Mouse (Mus musculus) lung, postnatal 4 days (tissue): Measurements from ENCODE around the gene Cd7.
"Not testable (repeated sequence)": the region's sequence is repeated elsewhere in the genome, so short reads cannot be mapped to it uniquely, and the experiment has no call there.

Experiments used
- DNase-seq, 2 experiments: peaks; one replicate each; pipeline ENCODE4 v3.0.0; 2021

The Cd7 gene

GRCm38 (mm10) chr11:121039302-121039701 is at the start of gene Cd7:
Gene Cd7, minus strand, starts transcription at chr11:121039418.
- DNase-seq: peak in 1 of 2 experiments; percentile 9

DNA sequence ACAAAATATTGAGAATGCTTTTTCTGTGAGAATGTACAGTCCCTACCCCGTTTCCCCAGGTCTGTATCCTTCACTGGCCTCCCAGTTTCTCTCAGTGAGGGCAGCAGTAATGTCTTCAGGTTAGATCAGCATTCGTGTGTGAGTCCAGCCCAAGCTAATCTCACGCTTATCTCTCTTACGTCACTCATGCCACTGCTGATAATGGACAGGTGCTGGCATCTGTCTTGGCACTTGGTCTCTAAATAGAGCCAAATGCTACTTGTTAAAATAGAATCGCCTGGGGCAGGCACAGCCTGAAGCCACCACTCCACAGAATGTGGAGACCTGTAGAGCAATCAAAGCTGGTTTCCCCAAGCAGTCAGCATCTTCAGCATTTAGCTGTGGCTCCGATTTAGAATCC is 49.8 kb upstream of the Cd7 start:
- DNase-seq: no peak

DNA sequence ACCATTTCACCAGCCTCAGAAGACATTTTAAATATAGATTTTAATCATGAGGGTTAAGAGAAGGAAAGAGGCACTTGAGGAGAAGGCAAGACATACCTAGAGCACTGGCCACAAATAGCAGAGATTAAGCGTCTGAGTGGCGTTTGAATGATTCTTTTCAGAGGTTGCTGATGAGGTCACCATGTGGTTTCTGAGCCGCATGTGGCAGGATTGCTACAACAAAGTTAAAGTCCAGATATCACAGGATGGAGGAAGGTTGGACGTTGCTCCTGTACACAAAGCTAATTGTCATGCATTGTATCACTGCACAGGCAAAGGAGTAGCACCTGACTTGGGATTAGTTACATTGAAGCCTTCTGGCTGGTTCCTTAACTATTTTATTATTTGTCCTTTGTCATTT is 47.1 kb upstream of the Cd7 start:
- no peak for DNase-seq

GRCm38 (mm10) chr11:121085181-121085580 is 46.0 kb upstream of the Cd7 start:
- DNase-seq: no peak

GRCm38 (mm10) chr11:121082857-121083500 is 43.8 kb upstream of the Cd7 start:
- DNase-seq: peak in 1 of 2 experiments; percentile 30

- DNase-seq: no peak
These were observed 43.0 kb upstream of the Cd7 start for GRCm38 (mm10) chr11:121082250-121082649.

GRCm38 (mm10) chr11:121081120-121081519 is 41.9 kb upstream of the Cd7 start, which contains the start of gene Sectm1a:
Gene Sectm1a, minus strand, starts transcription at chr11:121081220.
- DNase-seq: no peak

GRCm38 (mm10) chr11:121080330-121080729 is 41.1 kb upstream of the Cd7 start:
- DNase-seq: no peak

DNA sequence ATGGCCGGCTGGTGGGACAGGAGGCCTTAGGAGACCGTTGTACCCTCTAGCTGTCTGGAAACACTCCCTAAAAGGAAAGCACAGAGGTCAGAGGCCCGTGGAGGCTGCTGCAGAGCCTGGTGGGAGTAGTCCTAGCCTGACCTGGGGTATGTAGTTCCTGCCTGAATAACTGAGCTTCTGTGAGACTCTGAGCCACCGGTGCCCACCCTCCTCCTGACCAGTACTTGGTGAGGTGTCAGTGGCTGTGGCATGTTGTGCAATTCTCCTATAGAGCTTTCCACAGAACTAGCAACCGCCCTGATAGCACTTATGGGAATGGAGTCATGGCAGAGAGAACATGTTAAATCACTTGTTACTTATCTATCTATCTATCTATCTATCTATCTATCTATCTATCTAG is 36.4 kb upstream of the Cd7 start:
- no peak for DNase-seq

DNA sequence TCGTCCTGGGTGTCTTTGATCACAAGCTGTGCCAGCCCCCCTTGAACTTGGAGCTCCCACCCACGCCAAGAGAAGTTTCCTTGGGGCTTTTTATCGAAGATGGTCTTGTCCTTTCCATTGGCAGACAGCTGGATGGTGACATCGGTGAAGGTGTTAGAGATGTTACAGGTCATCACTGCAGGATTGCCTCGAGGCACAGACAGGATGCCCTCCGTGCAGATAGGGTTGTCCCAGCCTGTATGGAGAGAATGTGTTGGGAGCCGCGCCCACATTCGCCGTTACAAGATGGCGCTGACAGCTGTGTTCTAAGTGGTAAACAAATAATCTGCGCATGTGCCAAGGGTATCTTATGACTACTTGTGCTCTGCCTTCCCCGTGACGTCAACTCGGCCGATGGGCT is 30.4 kb upstream of the Cd7 start:
- DNase-seq: not testable (repeated sequence)

DNA sequence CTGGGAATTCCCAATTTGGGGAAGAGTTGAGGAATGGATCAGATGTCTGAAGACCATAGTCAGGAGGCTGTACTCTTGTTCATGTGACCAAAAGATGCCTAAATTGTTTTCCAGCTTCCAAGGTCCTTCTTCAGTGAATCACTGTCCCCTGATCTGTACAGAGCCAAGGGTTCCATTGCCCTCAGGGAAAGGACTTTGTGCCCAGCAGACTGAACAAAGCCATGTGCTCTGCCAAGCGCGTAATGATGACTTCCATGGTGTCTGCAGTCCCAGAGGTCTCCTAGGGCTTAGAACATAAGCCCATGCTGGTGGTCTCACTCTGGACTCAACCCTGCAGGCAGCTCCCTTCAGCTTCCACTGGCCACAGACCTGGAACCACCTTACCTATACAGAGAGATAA is 28.7 kb upstream of the Cd7 start:
- peak in 1 of 2 experiments; percentile 10 for DNase-seq

DNA sequence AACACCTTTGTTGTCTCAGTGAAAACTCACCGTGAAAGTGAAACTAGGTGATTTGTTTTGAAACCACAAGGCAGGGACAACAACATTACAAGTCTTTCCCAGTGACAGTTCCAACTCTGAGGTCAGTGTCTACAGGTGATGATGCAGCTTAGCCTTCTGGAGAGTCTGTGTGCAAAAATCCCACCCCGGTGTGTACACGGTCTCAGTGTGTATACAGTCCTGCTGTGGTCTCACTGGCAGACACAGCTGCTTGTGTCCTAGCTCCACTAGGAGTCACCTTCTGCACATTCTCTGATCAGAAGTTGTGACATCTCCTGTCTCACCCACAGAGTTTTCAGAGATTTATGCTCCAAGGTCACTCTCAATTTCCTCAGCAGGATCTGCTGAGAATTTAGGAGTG is 25.0 kb upstream of the Cd7 start:
- DNase-seq: peak in 1 of 2 experiments; percentile 11

DNA sequence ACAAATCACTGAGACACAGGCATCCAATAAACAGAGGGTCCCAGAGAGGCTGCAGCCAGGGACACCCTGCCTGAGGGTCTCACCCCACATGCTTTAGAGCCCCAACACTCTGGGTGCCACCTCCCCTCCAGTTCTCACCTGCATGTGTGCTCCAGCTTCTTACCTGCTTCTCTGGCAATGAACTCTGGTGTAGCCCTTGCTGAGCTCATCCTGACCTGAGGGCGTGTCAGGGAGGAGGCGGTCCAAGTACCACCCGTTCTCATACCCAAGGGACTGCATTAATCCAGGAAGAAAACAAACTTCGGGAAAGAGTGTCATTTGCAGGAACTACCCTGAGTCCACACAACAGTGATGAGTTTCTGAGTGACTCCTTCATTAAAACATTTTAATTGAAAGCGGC is 24.2 kb upstream of the Cd7 start, which contains the start of gene Sectm1b:
TSS of gene Sectm1b (minus strand) at position 191 of the 400 bp plus-strand sequence.
- DNase-seq: peak in 1 of 2 experiments; percentile 13

GRCm38 (mm10) chr11:121061615-121062014 is 22.4 kb upstream of the Cd7 start:
- no peak for DNase-seq

DNA sequence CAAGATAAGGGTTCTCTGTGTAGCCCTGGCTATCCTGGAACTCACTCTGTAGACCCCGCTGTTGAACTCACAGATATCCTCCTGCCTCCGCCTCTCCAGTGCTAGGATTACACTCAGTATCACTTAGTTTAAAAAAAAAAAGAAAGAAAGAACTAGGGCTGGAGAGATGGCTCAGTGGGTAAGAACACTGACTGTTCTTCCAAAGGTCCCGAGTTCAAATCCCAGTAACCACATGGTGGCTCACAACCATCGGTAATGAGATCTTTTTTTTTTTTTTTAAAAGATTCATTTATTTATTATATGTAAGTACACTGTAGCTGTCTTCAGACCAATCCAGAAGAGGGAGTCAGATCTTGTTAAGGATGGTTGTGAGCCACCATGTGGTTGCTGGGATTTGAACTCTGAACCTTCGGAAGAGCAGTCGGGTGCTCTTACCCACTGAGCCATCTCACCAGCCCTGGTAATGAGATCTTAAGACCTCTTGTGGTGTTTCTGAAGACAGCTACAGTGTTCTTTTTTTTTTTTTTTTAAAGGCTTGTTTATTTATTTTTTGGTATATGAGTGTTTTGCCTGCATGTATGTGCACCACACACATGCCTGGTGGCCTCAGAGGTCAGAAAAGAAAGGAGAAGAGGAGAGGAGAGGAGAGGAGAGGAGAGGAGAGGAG is 21.3 kb upstream of the Cd7 start:
- not testable (repeated sequence) for DNase-seq

GRCm38 (mm10) chr11:121059471-121059870 is 20.3 kb upstream of the Cd7 start:
- no peak for DNase-seq

- DNase-seq: no peak
These were observed 19.7 kb upstream of the Cd7 start for GRCm38 (mm10) chr11:121058956-121059355.

DNA sequence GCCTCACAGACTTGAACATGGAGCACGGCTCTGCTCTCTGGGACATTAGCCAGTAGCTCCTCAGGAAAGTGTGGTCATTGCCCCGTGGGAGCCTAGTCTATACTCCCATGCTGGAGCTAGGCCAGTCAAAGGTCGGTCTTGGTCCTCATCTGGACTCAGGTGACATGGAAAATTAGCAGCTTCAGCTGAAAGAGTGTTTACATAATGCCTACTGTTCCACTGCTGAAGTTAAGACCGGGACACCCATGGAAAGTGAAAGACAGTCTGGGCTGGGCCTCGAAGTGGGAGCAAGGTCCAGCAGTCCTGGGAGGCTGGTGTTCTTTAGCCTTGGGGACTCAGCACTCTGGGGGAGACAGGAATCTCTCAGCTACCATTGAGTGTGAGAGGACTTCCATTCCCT is 18.9 kb upstream of the Cd7 start:
- no peak for DNase-seq

GRCm38 (mm10) chr11:121056536-121057236 is 17.5 kb upstream of the Cd7 start:
- DNase-seq: peak; percentile 22 to 33

DNA sequence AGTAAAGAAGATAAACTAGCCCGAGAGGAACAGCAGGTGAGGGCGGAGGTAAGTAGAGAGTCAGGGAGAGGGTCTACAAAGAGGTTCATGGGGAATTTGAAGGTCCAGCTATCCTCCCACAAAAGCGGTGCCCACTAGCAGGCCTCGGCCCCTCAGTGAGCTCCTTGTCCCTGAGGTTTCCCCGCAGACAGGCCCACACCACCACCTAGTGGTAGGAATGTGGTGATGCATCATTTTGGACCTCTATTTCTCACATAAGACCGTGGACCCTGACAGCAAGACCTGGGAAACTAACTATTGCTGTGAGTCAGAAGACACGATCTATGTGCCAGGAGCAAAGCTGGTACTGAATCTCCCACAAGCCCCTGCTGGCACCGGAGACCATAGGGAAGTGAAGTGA is 14.3 kb upstream of the Cd7 start:
- peak; percentile 71 to 88 for DNase-seq

DNA sequence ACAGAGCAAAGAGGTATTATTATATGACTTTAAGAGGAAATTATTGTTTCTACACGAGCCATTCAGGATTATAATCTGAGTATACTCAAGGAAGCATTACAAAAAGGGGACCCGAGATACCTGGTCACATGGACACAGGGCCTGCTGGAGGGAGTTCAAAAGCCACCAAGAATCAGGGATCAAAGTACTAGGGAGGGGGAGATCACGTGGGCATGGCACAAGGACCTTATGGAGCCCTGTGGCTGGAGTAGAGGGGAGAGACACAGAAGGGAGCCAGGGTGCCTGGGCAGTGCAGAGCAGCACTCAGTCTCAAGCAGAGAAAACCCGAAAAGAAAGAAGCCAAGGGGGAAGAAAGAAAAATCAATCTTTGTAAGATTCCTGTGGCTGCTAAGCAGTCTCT is 13.2 kb upstream of the Cd7 start:
- no peak for DNase-seq

- DNase-seq: peak in 1 of 2 experiments; percentile 41
These were observed 12.6 kb upstream of the Cd7 start for GRCm38 (mm10) chr11:121051793-121052192.

DNA sequence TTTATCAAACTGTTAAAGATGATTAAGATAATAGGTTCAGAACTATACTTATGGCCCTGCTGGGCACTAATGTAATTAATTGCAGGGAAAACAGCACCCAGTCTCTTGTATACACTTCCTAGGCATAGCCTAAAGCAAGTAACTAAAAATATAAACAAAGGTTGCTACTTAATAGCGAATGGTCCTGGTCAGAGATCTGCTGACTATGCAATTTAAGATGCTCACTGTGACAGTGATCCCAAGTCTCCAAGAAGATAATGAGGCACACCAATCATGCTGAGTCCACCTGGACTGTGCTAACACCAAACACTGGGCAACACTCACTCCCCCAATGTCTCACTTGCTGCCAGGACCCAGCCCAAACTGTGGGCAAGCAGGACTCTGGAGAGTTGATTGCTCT is 10.6 kb upstream of the Cd7 start:
- DNase-seq: no peak
